Mouse (Mus musculus): Measurements from ENCODE around the gene Rftn1. TPM values are rescaled to one million over a fixed set of nuclear protein-coding genes. Genes with fewer than 3 reads are reported as not detected.

The Rftn1 gene
- polyA plus RNA-seq, 1 experiment = 102 TPM

DNA sequence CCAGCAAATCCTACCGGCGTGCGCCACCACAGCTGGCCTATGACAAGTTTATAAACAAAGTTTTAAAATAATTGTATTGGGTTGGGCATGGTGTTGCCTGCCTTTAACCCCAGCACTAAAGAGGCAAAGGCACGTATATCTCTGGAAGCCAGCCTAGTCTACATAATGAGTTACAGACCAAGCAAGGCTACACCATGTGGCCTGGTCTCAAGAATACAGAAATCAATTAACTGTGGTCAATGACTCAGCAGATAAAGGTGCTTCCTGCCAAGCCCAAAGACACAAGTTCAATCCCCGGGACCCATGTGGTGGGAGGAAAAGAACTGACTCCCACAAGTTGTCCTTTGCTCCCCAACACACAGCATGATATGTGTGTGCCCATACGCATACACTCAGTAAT lies 30.1 kb downstream of the Rftn1 start:
- no peak overlapping the region for H3K4me3 ChIP-seq (ENCODE audit: control insufficient read depth, insufficient read depth, low read length)
- H3K4me1 ChIP-seq (replicated peaks; ENCODE audit: control insufficient read depth, insufficient read depth, low read length) = peaks cover 19% of the 10 kb centered on the region
- 95% methylated on average over 6 of the region's 6 CpGs for WGBS
- no peak for TF ChIP-seq CTCF (IDR thresholded peaks at IDR 0.05; ENCODE audit: borderline replicate concordance, control insufficient read depth, extremely low read depth, insufficient read depth, low read length, poor library complexity)
- TF ChIP-seq POLR2A (IDR thresholded peaks at IDR 0.05; ENCODE audit: control insufficient read depth, extremely low read depth, insufficient read depth, low read length, poor library complexity) = no peak
- H3K27me3 ChIP-seq (ENCODE audit: control insufficient read depth, insufficient read depth, low read length) = no peaks in the 10 kb centered on the region
- DNase-seq = no peak
- H3K27ac ChIP-seq (ENCODE audit: control insufficient read depth, insufficient read depth, low read length) = no peak overlapping the region
- peaks cover 14% of the 10 kb centered on the region for H3K36me3 ChIP-seq (ENCODE audit: control insufficient read depth, insufficient read depth, low read length)

- H3K4me1 ChIP-seq (replicated peaks; ENCODE audit: control insufficient read depth, insufficient read depth, low read length) = peaks cover 19% of the 10 kb centered on the region
- no peaks in the 10 kb centered on the region for H3K27me3 ChIP-seq (ENCODE audit: control insufficient read depth, insufficient read depth, low read length)
- DNase-seq = no peak
- H3K36me3 ChIP-seq (ENCODE audit: control insufficient read depth, insufficient read depth, low read length) = peaks cover 8% of the 10 kb centered on the region
- no peak overlapping the region for H3K27ac ChIP-seq (ENCODE audit: control insufficient read depth, insufficient read depth, low read length)
- WGBS = 77% methylated on average over 6 of the region's 6 CpGs
- no peak overlapping the region for H3K4me3 ChIP-seq (ENCODE audit: control insufficient read depth, insufficient read depth, low read length)
- no peak for TF ChIP-seq POLR2A (IDR thresholded peaks at IDR 0.05; ENCODE audit: control insufficient read depth, extremely low read depth, insufficient read depth, low read length, poor library complexity)
- TF ChIP-seq CTCF (IDR thresholded peaks at IDR 0.05; ENCODE audit: borderline replicate concordance, control insufficient read depth, extremely low read depth, insufficient read depth, low read length, poor library complexity) = no peak
These were observed 30.7 kb downstream of the Rftn1 start for GRCm38 (mm10) chr17:50159816-50160215.

- no peaks in the 10 kb centered on the region for H3K36me3 ChIP-seq (ENCODE audit: control insufficient read depth, insufficient read depth, low read length)
- H3K27ac ChIP-seq (ENCODE audit: control insufficient read depth, insufficient read depth, low read length) = peak overlapping the region; percentile 8; the same call in 1 of the 2 replicates
- no peak overlapping the region for H3K4me3 ChIP-seq (ENCODE audit: control insufficient read depth, insufficient read depth, low read length)
- no peaks in the 10 kb centered on the region for H3K27me3 ChIP-seq (ENCODE audit: control insufficient read depth, insufficient read depth, low read length)
- peak; percentile 55 for DNase-seq
- peaks cover 19% of the 10 kb centered on the region for H3K4me1 ChIP-seq (replicated peaks; ENCODE audit: control insufficient read depth, insufficient read depth, low read length)
- TF ChIP-seq POLR2A (IDR thresholded peaks at IDR 0.05; ENCODE audit: control insufficient read depth, extremely low read depth, insufficient read depth, low read length, poor library complexity) (no peak), CTCF (IDR thresholded peaks at IDR 0.05; ENCODE audit: borderline replicate concordance, control insufficient read depth, extremely low read depth, insufficient read depth, low read length, poor library complexity) (no peak)
- 11% methylated on average over 6 of the region's 6 CpGs for WGBS
These were observed 31.9 kb downstream of the Rftn1 start for GRCm38 (mm10) chr17:50158565-50158964.

DNA sequence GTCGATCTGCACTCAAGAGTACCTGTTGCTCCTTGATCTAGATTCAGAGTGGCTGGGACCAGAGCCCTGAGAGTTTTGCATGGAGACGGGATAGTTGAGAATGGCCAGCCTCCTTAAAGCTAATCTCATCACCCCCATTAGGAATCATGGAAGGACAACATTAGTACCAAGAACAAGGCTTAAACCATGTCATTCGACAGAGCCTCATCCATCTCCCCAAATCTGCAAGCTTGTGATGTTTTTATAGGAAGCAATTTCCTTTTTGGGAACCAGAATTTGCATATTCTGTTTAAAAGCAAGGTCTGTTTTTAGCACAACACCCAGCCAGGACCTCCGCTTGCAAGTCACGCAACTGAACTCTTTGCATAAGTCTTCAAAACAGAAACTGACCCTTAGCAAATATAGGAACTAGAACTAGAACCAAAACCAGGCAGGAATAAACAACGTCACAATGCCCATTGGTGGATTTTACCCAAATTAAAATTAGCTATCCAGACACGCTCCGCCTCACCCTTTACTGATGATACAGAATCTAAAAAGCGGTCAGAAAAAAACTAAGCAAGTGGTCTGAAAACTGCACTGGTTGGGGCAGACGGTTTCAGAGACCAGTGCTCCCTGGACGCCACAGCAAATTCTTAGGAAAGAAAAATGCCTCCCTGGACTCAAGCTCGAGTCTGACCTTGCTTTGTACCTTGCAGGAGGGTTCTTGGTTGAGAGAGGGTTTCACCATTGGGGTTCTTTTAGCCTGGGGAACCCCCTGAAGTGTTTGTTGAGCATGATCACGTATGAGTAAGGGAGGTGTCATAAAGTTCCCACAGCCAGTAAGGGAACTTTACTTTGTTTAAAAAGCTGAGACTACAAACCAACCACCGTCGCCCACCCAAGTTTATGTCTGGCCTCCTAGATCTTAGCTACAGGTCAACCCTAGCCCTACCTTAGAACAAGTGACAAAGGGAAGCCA lies 33.0 kb downstream of the Rftn1 start:
- peaks cover 19% of the 10 kb centered on the region for H3K4me1 ChIP-seq (replicated peaks; ENCODE audit: control insufficient read depth, insufficient read depth, low read length)
- no peaks in the 10 kb centered on the region for H3K36me3 ChIP-seq (ENCODE audit: control insufficient read depth, insufficient read depth, low read length)
- no peak for DNase-seq
- WGBS = 94% methylated on average over 15 of the region's 15 CpGs
- H3K27me3 ChIP-seq (ENCODE audit: control insufficient read depth, insufficient read depth, low read length) = no peaks in the 10 kb centered on the region
- no peak for TF ChIP-seq CTCF (IDR thresholded peaks at IDR 0.05; ENCODE audit: borderline replicate concordance, control insufficient read depth, extremely low read depth, insufficient read depth, low read length, poor library complexity)
- TF ChIP-seq POLR2A (IDR thresholded peaks at IDR 0.05; ENCODE audit: control insufficient read depth, extremely low read depth, insufficient read depth, low read length, poor library complexity) = no peak
- no peak overlapping the region for H3K4me3 ChIP-seq (ENCODE audit: control insufficient read depth, insufficient read depth, low read length)
- no peak overlapping the region for H3K27ac ChIP-seq (ENCODE audit: control insufficient read depth, insufficient read depth, low read length)

DNA sequence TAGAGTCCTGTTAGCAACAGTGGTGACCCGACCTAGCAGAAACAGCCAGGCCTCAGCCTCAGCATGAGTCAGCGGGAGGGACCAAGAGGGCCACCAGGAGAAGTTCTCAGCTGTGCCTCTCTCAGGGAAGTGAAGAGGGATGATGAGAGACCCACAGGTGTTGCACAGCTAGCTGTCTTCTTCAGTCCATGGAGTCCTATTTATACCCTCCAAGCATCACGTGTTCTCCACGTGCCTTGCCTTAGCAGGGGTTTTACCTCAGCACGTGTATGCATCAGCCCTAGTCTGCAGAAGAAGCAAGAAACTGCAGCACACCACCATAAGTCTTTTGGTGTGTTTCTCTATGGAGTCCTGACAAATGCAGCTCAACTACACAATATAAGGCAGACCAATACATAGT lies 38.4 kb downstream of the Rftn1 start:
- Histone ChIP-seq H3K27ac (ENCODE audit: control insufficient read depth, insufficient read depth, low read length) (no peak overlapping the region), H3K36me3 (ENCODE audit: control insufficient read depth, insufficient read depth, low read length) (no peaks in the 10 kb centered on the region), H3K4me1 (replicated peaks; ENCODE audit: control insufficient read depth, insufficient read depth, low read length) (peaks cover 29% of the 10 kb centered on the region), H3K27me3 (ENCODE audit: control insufficient read depth, insufficient read depth, low read length) (no peaks in the 10 kb centered on the region), H3K4me3 (ENCODE audit: control insufficient read depth, insufficient read depth, low read length) (no peak overlapping the region)
- DNase-seq = no peak
- no peak for TF ChIP-seq CTCF (IDR thresholded peaks at IDR 0.05; ENCODE audit: borderline replicate concordance, control insufficient read depth, extremely low read depth, insufficient read depth, low read length, poor library complexity)
- no peak for TF ChIP-seq POLR2A (IDR thresholded peaks at IDR 0.05; ENCODE audit: control insufficient read depth, extremely low read depth, insufficient read depth, low read length, poor library complexity)
- WGBS = 91% methylated on average over 5 of the region's 5 CpGs

DNA sequence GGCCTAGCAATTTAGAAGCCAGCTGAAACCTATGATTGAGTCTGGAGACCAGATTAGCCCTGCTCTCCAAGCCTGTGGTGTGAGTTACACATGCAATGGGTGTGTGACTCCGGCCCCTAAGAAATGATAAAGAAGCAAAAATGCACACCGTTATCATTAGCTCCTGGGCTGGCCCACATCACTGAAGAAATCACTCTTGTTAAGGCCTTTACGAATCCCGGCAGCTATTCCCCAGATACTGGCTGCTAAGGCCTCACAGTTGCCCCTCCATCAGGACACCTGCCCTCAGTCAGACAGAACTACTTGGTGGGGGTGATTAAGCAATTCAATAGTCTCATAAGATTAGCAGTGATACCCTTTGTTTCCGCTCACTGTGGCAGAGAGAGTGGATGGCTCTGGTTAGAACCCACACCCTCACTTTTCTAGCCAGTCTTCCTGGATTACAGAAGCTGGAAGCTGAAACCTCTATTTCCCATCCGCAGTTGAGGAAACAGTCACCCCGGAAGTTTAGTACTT lies 39.2 kb downstream of the Rftn1 start:
- no peaks in the 10 kb centered on the region for H3K36me3 ChIP-seq (ENCODE audit: control insufficient read depth, insufficient read depth, low read length)
- H3K4me3 ChIP-seq (ENCODE audit: control insufficient read depth, insufficient read depth, low read length) = no peak overlapping the region
- 97% methylated on average over 7 of the region's 7 CpGs for WGBS
- no peaks in the 10 kb centered on the region for H3K27me3 ChIP-seq (ENCODE audit: control insufficient read depth, insufficient read depth, low read length)
- peaks cover 29% of the 10 kb centered on the region for H3K4me1 ChIP-seq (replicated peaks; ENCODE audit: control insufficient read depth, insufficient read depth, low read length)
- DNase-seq = no peak
- H3K27ac ChIP-seq (ENCODE audit: control insufficient read depth, insufficient read depth, low read length) = no peak overlapping the region
- TF ChIP-seq POLR2A (IDR thresholded peaks at IDR 0.05; ENCODE audit: control insufficient read depth, extremely low read depth, insufficient read depth, low read length, poor library complexity) = no peak
- TF ChIP-seq CTCF (IDR thresholded peaks at IDR 0.05; ENCODE audit: borderline replicate concordance, control insufficient read depth, extremely low read depth, insufficient read depth, low read length, poor library complexity) = no peak

Data from thymus, adult 2 months (tissue).